Mouse (Mus musculus): ENCODE data around the gene Pde4b. TPM values are rescaled to one million over a fixed set of nuclear protein-coding genes. Genes with fewer than 3 reads are reported as not detected.

Gene Pde4b
- polyA plus RNA-seq, 1 experiment, result 7.5 TPM

- Histone ChIP-seq H3K36me3 (ENCODE audit: control insufficient read depth, insufficient read depth, low read length) (no peaks in the 10 kb centered on the region), H3K4me3 (ENCODE audit: control insufficient read depth, low read depth, low read length) (no peak overlapping the region), H3K27ac (ENCODE audit: control insufficient read depth, insufficient read depth, low read depth, low read length) (no peak overlapping the region), H3K4me1 (ENCODE audit: control insufficient read depth, insufficient read depth, low read length) (no peaks in the 10 kb centered on the region), H3K27me3 (ENCODE audit: control insufficient read depth, insufficient read depth, low read length) (no peaks in the 10 kb centered on the region)
- TF ChIP-seq POLR2A (IDR thresholded peaks at IDR 0.05; ENCODE audit: control insufficient read depth, low read depth, low read length) (no peak), CTCF (IDR thresholded peaks at IDR 0.05; ENCODE audit: control insufficient read depth, insufficient read depth, insufficient replicate concordance, low read depth, low read length) (no peak)
These were observed 333.6 kb downstream of the Pde4b start for GRCm38 (mm10) chr4:102420794-102421397.

GRCm38 (mm10) chr4:102421398-102421859, 334.1 kb downstream of the Pde4b start:
- TF ChIP-seq CTCF (IDR thresholded peaks at IDR 0.05; ENCODE audit: control insufficient read depth, insufficient read depth, insufficient replicate concordance, low read depth, low read length) (no peak), POLR2A (IDR thresholded peaks at IDR 0.05; ENCODE audit: control insufficient read depth, low read depth, low read length) (no peak)
- no peaks in the 10 kb centered on the region for H3K27me3 ChIP-seq (ENCODE audit: control insufficient read depth, insufficient read depth, low read length)
- H3K4me3 ChIP-seq (ENCODE audit: control insufficient read depth, low read depth, low read length), result no peak overlapping the region
- no peaks in the 10 kb centered on the region for H3K36me3 ChIP-seq (ENCODE audit: control insufficient read depth, insufficient read depth, low read length)
- no peaks in the 10 kb centered on the region for H3K4me1 ChIP-seq (ENCODE audit: control insufficient read depth, insufficient read depth, low read length)
- H3K27ac ChIP-seq (ENCODE audit: control insufficient read depth, insufficient read depth, low read depth, low read length), result no peak overlapping the region

GRCm38 (mm10) chr4:102424104-102424503, 336.8 kb downstream of the Pde4b start:
- Histone ChIP-seq H3K4me1 (ENCODE audit: control insufficient read depth, insufficient read depth, low read length) (no peaks in the 10 kb centered on the region), H3K4me3 (ENCODE audit: control insufficient read depth, low read depth, low read length) (no peak overlapping the region), H3K36me3 (ENCODE audit: control insufficient read depth, insufficient read depth, low read length) (no peaks in the 10 kb centered on the region), H3K27me3 (ENCODE audit: control insufficient read depth, insufficient read depth, low read length) (no peaks in the 10 kb centered on the region), H3K27ac (ENCODE audit: control insufficient read depth, insufficient read depth, low read depth, low read length) (no peak overlapping the region)
- TF ChIP-seq POLR2A (IDR thresholded peaks at IDR 0.05; ENCODE audit: control insufficient read depth, low read depth, low read length) (no peak), CTCF (IDR thresholded peaks at IDR 0.05; ENCODE audit: control insufficient read depth, insufficient read depth, insufficient replicate concordance, low read depth, low read length) (no peak)

- TF ChIP-seq POLR2A (IDR thresholded peaks at IDR 0.05; ENCODE audit: control insufficient read depth, low read depth, low read length) (no peak), CTCF (IDR thresholded peaks at IDR 0.05; ENCODE audit: control insufficient read depth, insufficient read depth, insufficient replicate concordance, low read depth, low read length) (no peak)
- H3K4me1 ChIP-seq (ENCODE audit: control insufficient read depth, insufficient read depth, low read length), result no peaks in the 10 kb centered on the region
- no peak overlapping the region for H3K4me3 ChIP-seq (ENCODE audit: control insufficient read depth, low read depth, low read length)
- no peak overlapping the region for H3K27ac ChIP-seq (ENCODE audit: control insufficient read depth, insufficient read depth, low read depth, low read length)
- H3K36me3 ChIP-seq (ENCODE audit: control insufficient read depth, insufficient read depth, low read length), result no peaks in the 10 kb centered on the region
- H3K27me3 ChIP-seq (ENCODE audit: control insufficient read depth, insufficient read depth, low read length), result no peaks in the 10 kb centered on the region
These were observed 338.1 kb downstream of the Pde4b start for GRCm38 (mm10) chr4:102425422-102425821.

- no peaks in the 10 kb centered on the region for H3K27me3 ChIP-seq (ENCODE audit: control insufficient read depth, insufficient read depth, low read length)
- H3K36me3 ChIP-seq (ENCODE audit: control insufficient read depth, insufficient read depth, low read length), result no peaks in the 10 kb centered on the region
- H3K4me1 ChIP-seq (ENCODE audit: control insufficient read depth, insufficient read depth, low read length), result no peaks in the 10 kb centered on the region
- no peak overlapping the region for H3K27ac ChIP-seq (ENCODE audit: control insufficient read depth, insufficient read depth, low read depth, low read length)
- TF ChIP-seq POLR2A (IDR thresholded peaks at IDR 0.05; ENCODE audit: control insufficient read depth, low read depth, low read length), result no peak
- TF ChIP-seq CTCF (IDR thresholded peaks at IDR 0.05; ENCODE audit: control insufficient read depth, insufficient read depth, insufficient replicate concordance, low read depth, low read length), result no peak
- H3K4me3 ChIP-seq (ENCODE audit: control insufficient read depth, low read depth, low read length), result no peak overlapping the region
These were observed 342.5 kb downstream of the Pde4b start for GRCm38 (mm10) chr4:102429730-102430341.

GRCm38 (mm10) chr4:102432040-102432782, 344.9 kb downstream of the Pde4b start:
- TF ChIP-seq CTCF (IDR thresholded peaks at IDR 0.05; ENCODE audit: control insufficient read depth, insufficient read depth, insufficient replicate concordance, low read depth, low read length), result no peak
- no peak for TF ChIP-seq POLR2A (IDR thresholded peaks at IDR 0.05; ENCODE audit: control insufficient read depth, low read depth, low read length)
- Histone ChIP-seq H3K4me3 (ENCODE audit: control insufficient read depth, low read depth, low read length) (no peak overlapping the region), H3K4me1 (ENCODE audit: control insufficient read depth, insufficient read depth, low read length) (no peaks in the 10 kb centered on the region), H3K27me3 (ENCODE audit: control insufficient read depth, insufficient read depth, low read length) (no peaks in the 10 kb centered on the region), H3K27ac (ENCODE audit: control insufficient read depth, insufficient read depth, low read depth, low read length) (no peak overlapping the region), H3K36me3 (ENCODE audit: control insufficient read depth, insufficient read depth, low read length) (no peaks in the 10 kb centered on the region)

- Histone ChIP-seq H3K27me3 (ENCODE audit: control insufficient read depth, insufficient read depth, low read length) (no peaks in the 10 kb centered on the region), H3K36me3 (ENCODE audit: control insufficient read depth, insufficient read depth, low read length) (no peaks in the 10 kb centered on the region), H3K4me3 (ENCODE audit: control insufficient read depth, low read depth, low read length) (no peak overlapping the region), H3K27ac (ENCODE audit: control insufficient read depth, insufficient read depth, low read depth, low read length) (no peak overlapping the region), H3K4me1 (ENCODE audit: control insufficient read depth, insufficient read depth, low read length) (no peaks in the 10 kb centered on the region)
- no peak for TF ChIP-seq POLR2A (IDR thresholded peaks at IDR 0.05; ENCODE audit: control insufficient read depth, low read depth, low read length)
- no peak for TF ChIP-seq CTCF (IDR thresholded peaks at IDR 0.05; ENCODE audit: control insufficient read depth, insufficient read depth, insufficient replicate concordance, low read depth, low read length)
These were observed 352.2 kb downstream of the Pde4b start for GRCm38 (mm10) chr4:102439401-102440118.

Measured in testis, adult 2 months (tissue).